Mouse (Mus musculus) embryonic facial prominence, embryonic 13.5 days (tissue): Measurements from ENCODE around the gene Marf1. TPM values are rescaled to one million over a fixed set of nuclear protein-coding genes. Genes with fewer than 3 reads are reported as not detected.
A peak's percentile ranks its signal among the peaks of the same experiment; 100 is the strongest.
"Not testable (repeated sequence)": the region's sequence is repeated elsewhere in the genome, so short reads cannot be mapped to it uniquely, and the experiment has no call there.

Experiments used
- ATAC-seq: fragments of 200-750 bp; cut with Nextera tagmentation; 2 replicates; pipeline ENCODE4 v1.8.0; 2017; ENCODE audit warnings: low read depth; ENCODE audit not compliant: insufficient number of reproducible peaks, insufficient read depth, low FRiP score, low TSS enrichment
- H3K27ac ChIP-seq: fragments of 300-500 bp; sonication (generic); 2 replicates; pipeline ENCODE4 v1.5.1; 2015; ENCODE audit warnings: moderate library complexity, mild to moderate bottlenecking, inconsistent platforms
- H3K27me3 ChIP-seq: fragments of 300-500 bp; sonication (generic); 2 replicates; pipeline ENCODE4 v1.6.1; 2015; ENCODE audit warnings: mild to moderate bottlenecking, inconsistent platforms
- H3K36me3 ChIP-seq: fragments of 300-500 bp; sonication (generic); 2 replicates; pipeline ENCODE4 v1.6.1; 2015; ENCODE audit warnings: mild to moderate bottlenecking, inconsistent platforms
- H3K4me1 ChIP-seq: fragments of 300-500 bp; sonication (generic); 2 replicates; pipeline ENCODE4 v1.6.1; 2015; ENCODE audit warnings: inconsistent platforms
- H3K4me2 ChIP-seq: fragments of 300-500 bp; sonication (generic); 2 replicates; pipeline ENCODE4 v1.6.1; 2015; ENCODE audit warnings: moderate library complexity, mild to moderate bottlenecking, inconsistent platforms
- H3K4me3 ChIP-seq: fragments of 300-500 bp; sonication (generic); 2 replicates; pipeline ENCODE4 v1.5.1; 2015; ENCODE audit warnings: mild to moderate bottlenecking, inconsistent platforms
- H3K9ac ChIP-seq: fragments of 300-500 bp; sonication (generic); 2 replicates; pipeline ENCODE4 v1.6.1; 2015; ENCODE audit warnings: mild to moderate bottlenecking, inconsistent platforms
- H3K9me3 ChIP-seq: fragments of 300-500 bp; sonication (generic); 2 replicates; pipeline ENCODE4 v1.6.1; 2016; ENCODE audit warnings: inconsistent platforms
- WGBS: fragments of 180-500 bp; shearing (Covaris S2); methylation state at CpG from one replicate; pipeline ENCODE4 v1.1.7; 2015; ENCODE audit warnings: mixed read lengths; 5-methylcytosine and 5-hydroxymethylcytosine counted together
- polyA plus RNA-seq: library from polyadenylated mRNA; unstranded; fragments of >200 nt; fragmentation: Nextera tagmentation; extraction: Ambion mirVana; gene quantifications from 2 replicates; pipeline ENCODE4 v1.2.1, GENCODE M21; 2015

The Marf1 gene
- polyA plus RNA-seq, 1 experiment from 2014 or later: 19.0 TPM

DNA sequence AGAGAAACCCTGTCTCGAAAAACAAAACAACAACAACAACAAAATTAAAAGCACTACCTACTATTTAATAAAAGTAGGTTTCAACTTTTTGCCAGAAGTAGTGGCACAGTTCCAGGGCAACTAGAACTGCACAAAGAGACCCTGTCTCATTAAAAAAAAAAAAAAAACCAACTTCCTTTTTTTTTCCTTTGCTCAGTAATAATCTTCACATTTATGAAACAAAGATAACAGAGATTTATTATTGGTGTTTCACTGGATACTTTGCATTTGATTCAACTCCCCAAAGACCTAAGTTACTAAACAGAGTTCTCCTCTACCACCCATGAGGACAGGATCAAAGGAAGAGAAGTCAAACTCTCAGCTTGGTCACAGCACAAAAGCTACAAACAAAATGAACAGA lies 2.2 kb downstream of the Marf1 start:
- H3K4me2 ChIP-seq: no peak overlapping the region
- 87% methylated on average over 1 of the region's 1 CpGs for WGBS

DNA sequence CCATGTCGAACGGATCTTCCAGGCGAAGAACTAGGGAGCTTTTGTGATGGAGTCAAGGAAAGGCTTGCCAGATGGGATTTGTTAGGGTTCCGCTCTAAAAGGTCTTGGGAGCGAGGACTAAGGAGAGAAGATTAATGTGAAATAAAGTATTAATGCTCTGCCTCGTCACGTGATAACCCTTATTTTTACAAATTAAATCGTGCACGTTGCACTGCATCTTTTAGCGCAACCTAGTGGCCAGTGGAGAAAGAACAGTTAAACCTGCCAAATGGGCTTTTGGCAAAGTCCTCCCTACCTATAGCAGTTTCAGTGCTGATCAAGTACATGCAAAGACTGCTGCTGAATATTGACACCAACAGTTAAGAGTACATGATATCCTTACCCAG lies 3.4 kb downstream of the Marf1 start:
- peak overlapping the region; percentile 60 for H3K4me2 ChIP-seq
- WGBS: 0% methylated on average over 10 of the region's 10 CpGs
- ATAC-seq: peak; percentile 5

More for the DNA sequence above, 2.2 kb downstream of the Marf1 start:
- Histone ChIP-seq H3K9me3 (no peaks in the 10 kb centered on the region), H3K9ac (no peak overlapping the region), H3K4me1 (peaks cover 33% of the 10 kb centered on the region), H3K27me3 (no peaks in the 10 kb centered on the region), H3K27ac (no peak overlapping the region), H3K4me3 (no peak overlapping the region), H3K36me3 (no peaks in the 10 kb centered on the region)
- no peak for ATAC-seq

DNA sequence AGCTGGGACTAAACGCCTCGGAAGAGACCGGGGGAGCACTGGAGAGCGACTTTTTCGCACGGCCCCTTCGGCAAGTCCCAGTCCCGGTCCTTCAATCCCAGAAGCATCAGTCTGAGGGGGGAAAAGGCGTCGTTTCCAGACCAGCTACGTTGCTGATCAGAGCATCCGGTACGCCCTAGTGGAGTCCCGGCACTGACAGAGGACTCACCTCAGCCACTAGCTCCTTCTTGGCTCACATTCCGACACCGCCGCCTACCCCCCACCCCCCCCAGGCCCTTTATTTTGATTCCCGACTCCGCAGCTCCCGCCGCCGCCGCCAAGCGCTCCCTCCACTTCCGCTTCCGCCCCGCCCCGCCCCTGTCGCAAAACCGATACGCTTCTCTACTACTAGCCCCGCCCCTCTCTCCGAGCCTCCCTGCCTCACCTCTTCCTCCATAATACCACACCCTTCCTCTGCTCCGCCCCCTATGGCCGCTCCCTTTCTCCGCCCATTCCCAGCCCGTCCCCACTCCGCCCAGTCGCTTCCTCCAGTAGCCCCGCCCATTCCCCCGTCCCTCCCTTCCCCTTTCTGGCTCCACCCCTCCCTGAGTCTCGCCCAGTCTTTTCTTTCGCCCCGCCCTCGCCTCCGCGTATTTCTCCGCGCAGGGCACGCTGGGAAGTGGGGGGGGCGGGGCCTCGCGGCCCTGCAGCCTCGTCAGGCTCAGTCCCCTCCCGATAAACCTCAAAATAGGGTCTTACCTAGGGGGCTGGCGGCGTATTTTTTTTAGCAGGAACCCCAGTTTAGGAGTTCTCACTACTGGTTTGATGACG lies 4.0 kb downstream of the Marf1 start:
- Histone ChIP-seq H3K9ac (peak overlapping the region; percentile 85), H3K27me3 (no peaks in the 10 kb centered on the region), H3K36me3 (0 out of 2 replicates have a peak, but pooled peaks cover 4% of the 10 kb centered on the region), H3K4me2 (peak overlapping the region; percentile 75), H3K4me1 (peaks cover 15% of the 10 kb centered on the region), H3K27ac (peak overlapping the region; percentile 97), H3K9me3 (no peaks in the 10 kb centered on the region), H3K4me3 (peak overlapping the region; percentile 82)
- under 1% methylated on average over 57 of the region's 58 CpGs for WGBS
- peak; percentile 91 for ATAC-seq

More for the DNA sequence above, 3.4 kb downstream of the Marf1 start:
- Histone ChIP-seq H3K4me1 (peaks cover 21% of the 10 kb centered on the region), H3K9ac (peak overlapping the region; percentile 79), H3K27me3 (no peaks in the 10 kb centered on the region), H3K9me3 (no peaks in the 10 kb centered on the region), H3K27ac (peak overlapping the region; percentile 97), H3K36me3 (0 out of 2 replicates have a peak, but pooled peaks cover 4% of the 10 kb centered on the region), H3K4me3 (peak overlapping the region; percentile 82)

DNA sequence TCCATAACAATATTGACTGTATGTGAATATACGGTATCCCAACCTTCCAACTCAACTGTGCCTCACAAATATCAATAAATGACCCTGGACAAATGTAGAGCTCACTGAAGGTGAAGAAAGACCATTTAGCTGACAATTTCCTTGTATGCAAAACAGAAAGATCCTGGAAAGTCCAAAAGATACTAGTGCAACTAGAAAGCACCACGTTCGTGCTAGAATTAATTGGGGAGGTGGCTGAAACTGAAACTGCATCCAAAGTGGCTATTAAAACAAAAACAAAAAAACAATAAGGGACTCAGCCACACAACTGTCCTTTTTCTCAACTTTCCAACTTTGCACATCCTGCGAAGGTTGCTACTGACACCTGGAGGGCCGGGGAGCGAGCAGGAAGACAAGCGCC lies 4.6 kb downstream of the Marf1 start:
- peak overlapping the region; percentile 83 for H3K27ac ChIP-seq
- H3K9me3 ChIP-seq: no peaks in the 10 kb centered on the region
- H3K4me1 ChIP-seq: peaks cover 10% of the 10 kb centered on the region
- WGBS: 9% methylated on average over 7 of the region's 7 CpGs
- peak overlapping the region; percentile 75 for H3K4me2 ChIP-seq
- ATAC-seq: no peak
- peak overlapping the region; percentile 82 for H3K4me3 ChIP-seq
- H3K36me3 ChIP-seq: peaks cover 6% of the 10 kb centered on the region
- no peaks in the 10 kb centered on the region for H3K27me3 ChIP-seq
- H3K9ac ChIP-seq: peak overlapping the region; percentile 85

DNA sequence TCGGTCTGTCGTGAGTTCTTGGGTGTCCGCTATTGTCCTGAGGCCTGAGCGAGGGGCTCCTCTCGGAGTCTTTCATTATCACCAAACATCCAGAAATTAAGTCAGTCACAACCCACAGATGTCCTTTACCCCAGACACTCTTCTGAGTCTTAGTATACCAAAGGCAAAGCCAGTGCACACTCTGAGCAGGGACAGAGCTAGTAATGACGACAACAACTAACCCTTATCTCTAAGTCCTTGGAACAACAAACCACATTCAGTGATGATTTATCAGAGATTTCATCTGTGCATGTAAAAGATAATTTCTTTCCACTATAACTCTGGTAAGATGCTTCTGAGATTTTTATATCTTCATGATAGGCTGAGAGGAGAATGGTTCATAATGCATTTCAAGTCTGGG lies 6.8 kb downstream of the Marf1 start:
- no peaks in the 10 kb centered on the region for H3K27me3 ChIP-seq
- H3K4me3 ChIP-seq: no peak overlapping the region
- 95% methylated on average over 6 of the region's 6 CpGs for WGBS
- H3K4me2 ChIP-seq: no peak overlapping the region
- peaks cover 10% of the 10 kb centered on the region for H3K4me1 ChIP-seq
- no peak overlapping the region for H3K9ac ChIP-seq
- no peak for ATAC-seq
- no peaks in the 10 kb centered on the region for H3K9me3 ChIP-seq
- H3K27ac ChIP-seq: no peak overlapping the region
- H3K36me3 ChIP-seq: peaks cover 26% of the 10 kb centered on the region

DNA sequence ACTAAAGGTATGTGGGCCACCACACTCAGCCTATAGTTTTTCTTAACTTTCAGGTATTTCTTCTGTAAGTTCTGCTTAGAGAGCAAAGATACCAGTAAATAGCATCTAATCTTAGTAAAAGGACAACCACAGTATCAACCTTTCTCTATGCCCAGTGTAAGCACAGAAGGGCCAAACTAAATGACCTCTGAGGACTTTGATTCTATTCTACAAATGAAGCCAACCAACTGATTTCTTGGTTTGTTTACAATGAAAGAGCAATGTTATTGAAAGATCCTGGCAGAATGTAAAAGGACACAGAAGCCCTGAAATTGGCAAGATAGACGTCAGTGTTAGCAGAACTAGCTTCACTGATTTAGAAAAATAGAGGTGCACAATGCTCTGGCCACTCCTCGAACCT lies 7.5 kb downstream of the Marf1 start:
- not testable (repeated sequence) for H3K27me3 ChIP-seq, H3K9me3 ChIP-seq, H3K4me3 ChIP-seq, ATAC-seq, H3K9ac ChIP-seq, H3K4me2 ChIP-seq, H3K27ac ChIP-seq
- H3K36me3 ChIP-seq: peaks cover 33% of the 10 kb centered on the region
- peaks cover 10% of the 10 kb centered on the region for H3K4me1 ChIP-seq
- 86% methylated on average over 1 of the region's 2 CpGs for WGBS

DNA sequence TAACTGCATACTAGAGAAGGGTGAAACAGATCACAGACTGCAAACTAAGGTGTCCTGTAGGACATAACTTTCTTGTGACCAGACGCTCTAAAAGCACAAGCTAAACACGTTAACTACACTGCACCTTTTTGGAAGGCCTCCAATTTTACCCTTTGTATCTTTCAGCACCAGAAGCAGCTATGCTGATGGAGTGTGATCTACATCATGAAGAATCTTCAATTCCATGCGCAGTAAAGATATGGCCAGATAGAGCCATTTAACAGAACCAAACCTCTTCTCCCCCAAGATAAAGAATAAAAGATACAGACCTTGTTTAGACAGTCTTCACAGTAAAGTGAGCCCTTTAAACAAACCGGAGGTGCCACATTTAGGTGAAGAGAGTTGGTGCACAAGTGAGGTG lies 11.4 kb downstream of the Marf1 start:
- Histone ChIP-seq H3K4me3 (no peak overlapping the region), H3K4me2 (no peak overlapping the region), H3K9ac (no peak overlapping the region), H3K4me1 (no peaks in the 10 kb centered on the region), H3K9me3 (no peaks in the 10 kb centered on the region), H3K27ac (no peak overlapping the region), H3K36me3 (peaks cover 59% of the 10 kb centered on the region), H3K27me3 (no peaks in the 10 kb centered on the region)
- no peak for ATAC-seq
- 93% methylated on average over 4 of the region's 4 CpGs for WGBS

DNA sequence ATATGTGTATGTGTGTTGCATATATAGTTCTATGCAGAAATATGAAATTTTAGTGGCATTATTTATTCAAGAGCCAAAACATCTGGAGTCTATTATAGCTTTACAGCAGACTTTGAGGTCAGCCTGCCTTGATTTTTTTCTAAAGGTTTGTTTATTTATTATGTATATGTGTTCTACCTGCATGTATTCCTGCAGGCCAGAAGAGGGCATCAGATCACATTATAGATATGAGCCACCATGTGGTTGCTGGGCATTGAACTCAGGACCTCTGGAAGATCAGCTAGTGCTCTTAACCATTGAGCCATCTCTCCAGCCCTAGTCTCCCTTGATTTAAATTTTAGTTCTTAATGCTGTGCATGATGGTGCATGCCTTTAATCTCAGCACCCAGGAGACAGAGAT lies 15.4 kb downstream of the Marf1 start:
- H3K36me3 ChIP-seq: peaks cover 83% of the 10 kb centered on the region

DNA sequence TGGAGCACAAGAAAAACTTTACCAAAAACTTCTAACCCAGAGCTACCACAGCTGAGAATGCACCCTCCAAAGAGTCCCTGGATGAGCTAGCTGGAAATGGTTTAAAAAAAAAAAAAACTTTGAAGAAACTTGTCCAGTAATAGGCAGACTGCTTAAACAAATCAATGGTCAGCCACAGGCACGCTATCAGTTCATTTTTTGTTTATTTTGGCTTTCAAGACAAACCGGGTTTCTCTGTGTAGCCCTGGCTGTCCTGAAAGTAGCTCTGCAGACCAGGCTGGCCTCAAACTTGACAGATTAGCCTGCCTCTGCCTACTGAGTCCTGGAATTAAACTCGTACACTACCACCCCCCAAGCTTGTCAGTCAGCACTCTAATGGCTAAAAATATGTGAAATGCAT lies 19.9 kb downstream of the Marf1 start:
- Histone ChIP-seq H3K9me3 (no peaks in the 10 kb centered on the region), H3K36me3 (peaks cover 87% of the 10 kb centered on the region), H3K27me3 (no peaks in the 10 kb centered on the region), H3K27ac (no peak overlapping the region), H3K9ac (no peak overlapping the region), H3K4me1 (no peaks in the 10 kb centered on the region), H3K4me3 (no peak overlapping the region), H3K4me2 (no peak overlapping the region)
- no peak for ATAC-seq
- WGBS: 86% methylated on average over 3 of the region's 3 CpGs

More for the DNA sequence above, 15.4 kb downstream of the Marf1 start:
- Histone ChIP-seq H3K9me3 (no peaks in the 10 kb centered on the region), H3K9ac (no peak overlapping the region), H3K27ac (no peak overlapping the region), H3K27me3 (no peaks in the 10 kb centered on the region), H3K4me1 (no peaks in the 10 kb centered on the region), H3K4me3 (no peak overlapping the region), H3K4me2 (no peak overlapping the region)
- no peak for ATAC-seq

DNA sequence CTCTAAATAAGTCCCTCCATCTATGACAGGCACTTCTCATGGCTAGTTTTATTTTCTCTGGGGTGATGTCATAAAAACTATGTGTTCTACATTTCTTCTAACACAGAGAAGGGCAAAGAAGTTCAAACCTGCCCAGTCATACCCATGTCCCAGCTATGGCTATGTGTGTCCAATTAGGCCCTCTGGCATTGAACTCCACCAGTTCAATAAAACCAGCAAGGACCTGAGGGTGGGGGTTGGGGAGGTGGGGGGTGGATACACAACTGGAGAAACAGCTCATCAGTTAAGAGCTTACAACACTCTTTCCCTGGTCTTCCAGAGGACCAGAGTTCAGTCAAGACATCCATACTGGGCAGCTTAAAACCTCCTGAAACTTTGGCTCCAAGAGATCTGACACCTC lies 24.0 kb downstream of the Marf1 start:
- ATAC-seq: no peak
- H3K27me3 ChIP-seq: no peaks in the 10 kb centered on the region
- H3K9ac ChIP-seq: no peak overlapping the region
- H3K4me2 ChIP-seq: no peak overlapping the region
- no peak overlapping the region for H3K4me3 ChIP-seq
- H3K36me3 ChIP-seq: peaks cover 89% of the 10 kb centered on the region
- H3K4me1 ChIP-seq: no peaks in the 10 kb centered on the region
- H3K27ac ChIP-seq: no peak overlapping the region
- H3K9me3 ChIP-seq: no peaks in the 10 kb centered on the region

DNA sequence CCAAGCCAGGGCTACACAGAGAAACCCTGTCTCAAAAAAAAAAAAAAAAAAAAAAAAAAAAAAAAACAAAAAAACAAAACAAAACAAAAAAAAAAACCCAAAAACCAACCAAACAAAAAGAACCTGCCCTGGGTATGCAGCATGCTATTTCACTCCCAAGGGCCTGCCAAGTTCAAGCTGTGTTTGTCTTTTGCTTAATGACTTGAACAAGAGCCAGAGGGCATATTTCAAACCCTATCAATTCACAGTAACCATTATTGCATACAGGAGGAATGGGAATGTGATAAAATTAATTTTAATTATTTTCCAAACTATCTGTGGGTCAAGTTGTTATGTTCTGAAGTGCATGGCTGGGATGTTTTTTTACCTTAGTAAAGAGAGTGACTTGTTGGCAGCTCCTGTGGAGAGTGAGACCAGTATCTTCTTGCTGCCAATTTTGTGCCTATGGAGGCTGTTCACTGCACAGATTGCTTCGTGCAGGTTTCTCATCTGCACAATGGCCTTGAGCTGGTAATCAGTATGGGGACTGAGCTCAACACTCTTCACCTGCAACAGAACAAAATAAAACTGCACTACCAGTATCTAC lies 25.1 kb downstream of the Marf1 start:
- Histone ChIP-seq H3K27ac (no peak overlapping the region), H3K9me3 (no peaks in the 10 kb centered on the region), H3K36me3 (peaks cover 90% of the 10 kb centered on the region), H3K4me3 (no peak overlapping the region), H3K4me2 (no peak overlapping the region), H3K27me3 (no peaks in the 10 kb centered on the region), H3K9ac (no peak overlapping the region), H3K4me1 (no peaks in the 10 kb centered on the region)
- WGBS: 90% methylated on average over 1 of the region's 1 CpGs
- ATAC-seq: no peak

DNA sequence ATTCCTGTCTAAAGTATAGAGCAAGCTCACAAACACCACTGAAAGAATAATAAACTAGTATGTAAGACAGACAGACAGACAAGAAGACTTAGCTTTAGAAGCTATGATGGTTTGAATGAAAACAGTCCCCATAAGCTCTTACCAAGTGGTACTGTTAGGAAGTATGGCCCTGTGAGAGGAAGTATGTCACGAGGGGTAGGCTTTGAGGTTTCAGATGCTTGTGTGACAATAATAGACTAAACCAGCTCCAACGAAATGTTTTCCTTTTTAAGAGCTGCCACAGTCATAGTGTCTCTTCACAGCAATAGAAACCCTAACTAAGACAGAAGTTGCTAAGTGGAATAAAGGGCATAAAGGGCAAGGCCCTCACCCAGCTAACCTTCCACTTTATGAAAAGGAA lies 28.1 kb downstream of the Marf1 start:
- peaks cover 93% of the 10 kb centered on the region for H3K36me3 ChIP-seq
- H3K4me1 ChIP-seq: no peaks in the 10 kb centered on the region
- H3K27me3 ChIP-seq: no peaks in the 10 kb centered on the region
- 88% methylated on average over 2 of the region's 2 CpGs for WGBS
- ATAC-seq: no peak
- no peak overlapping the region for H3K4me3 ChIP-seq
- H3K27ac ChIP-seq: no peak overlapping the region
- no peaks in the 10 kb centered on the region for H3K9me3 ChIP-seq
- no peak overlapping the region for H3K9ac ChIP-seq
- H3K4me2 ChIP-seq: no peak overlapping the region
